Mouse (Mus musculus) mesoderm, embryonic 11.5 days (tissue): ENCODE measurements around the gene Bhlhb9.
"Not testable (repeated sequence)": the region's sequence is repeated elsewhere in the genome, so short reads cannot be mapped to it uniquely, and the experiment has no call there.

Experiments used
- DNase-seq: peaks from one replicate; pipeline ENCODE4 v3.0.0-alpha.2; 2012; ENCODE audit warnings: low read depth, low spot score

Gene Bhlhb9

DNA sequence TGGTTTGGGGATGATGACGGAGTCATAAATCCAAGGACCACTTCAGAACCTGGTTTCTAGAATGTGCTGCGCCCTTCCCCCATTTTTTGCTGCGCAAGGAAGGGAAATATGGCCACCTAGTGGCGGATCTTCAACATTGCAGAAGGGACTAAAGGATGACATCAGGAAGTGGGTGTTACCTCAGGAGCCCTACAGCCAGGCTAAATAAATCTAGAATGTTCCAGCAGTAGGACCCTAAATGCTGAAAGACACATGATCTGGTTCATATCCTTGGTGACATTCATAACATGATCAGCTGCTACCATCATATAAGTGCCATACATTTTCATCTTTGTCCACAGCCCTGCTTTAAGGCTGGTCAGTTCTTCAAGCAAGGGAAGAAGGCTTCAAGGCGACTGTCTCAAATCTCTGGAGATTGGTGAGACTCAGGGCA lies at the start of gene Bhlhb9:
TSS of gene Bhlhb9 (plus strand) at position 383 of the 433 bp plus-strand sequence.
- DNase-seq: peak; percentile 65

DNA sequence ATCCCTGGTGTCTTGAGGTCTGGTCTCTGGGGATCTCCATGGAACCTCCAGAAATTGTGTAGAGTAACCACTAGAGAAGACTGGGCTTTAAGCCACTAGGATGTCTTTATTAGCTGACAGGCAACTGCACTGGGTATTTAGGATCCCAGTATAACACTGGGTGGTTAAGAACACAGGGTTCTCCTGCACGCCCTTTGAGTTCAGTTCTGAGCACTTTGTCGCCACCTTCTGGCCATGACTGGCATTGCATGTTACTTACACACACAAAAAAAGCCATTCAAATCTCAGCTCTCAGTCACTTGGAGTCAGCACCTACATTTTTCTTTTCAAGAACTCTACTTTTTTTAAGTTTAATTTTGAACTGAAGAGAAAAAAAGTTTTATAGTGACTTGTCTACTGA lies 44.6 kb upstream of the Bhlhb9 start:
- peak; percentile 73 for DNase-seq

DNA sequence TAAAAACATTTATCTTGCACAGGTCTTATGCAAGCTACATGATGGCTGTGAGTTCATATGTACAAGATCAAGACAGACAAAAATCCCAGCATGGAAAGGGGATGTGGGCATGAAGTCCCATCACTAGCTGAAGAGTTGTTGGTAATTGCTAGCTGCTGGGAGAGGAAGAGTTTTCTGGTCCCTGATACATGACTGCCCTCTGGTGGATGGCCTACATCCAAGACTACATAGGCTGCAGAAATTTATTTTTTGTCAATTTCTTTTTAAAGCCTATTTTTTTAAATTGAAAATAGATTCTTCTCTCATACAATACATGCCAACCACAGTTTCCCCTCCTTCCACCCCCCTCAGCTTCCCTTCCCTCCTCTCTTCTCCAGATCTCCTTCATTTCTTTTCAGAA lies 35.7 kb upstream of the Bhlhb9 start:
- DNase-seq: peak; percentile 31

DNA sequence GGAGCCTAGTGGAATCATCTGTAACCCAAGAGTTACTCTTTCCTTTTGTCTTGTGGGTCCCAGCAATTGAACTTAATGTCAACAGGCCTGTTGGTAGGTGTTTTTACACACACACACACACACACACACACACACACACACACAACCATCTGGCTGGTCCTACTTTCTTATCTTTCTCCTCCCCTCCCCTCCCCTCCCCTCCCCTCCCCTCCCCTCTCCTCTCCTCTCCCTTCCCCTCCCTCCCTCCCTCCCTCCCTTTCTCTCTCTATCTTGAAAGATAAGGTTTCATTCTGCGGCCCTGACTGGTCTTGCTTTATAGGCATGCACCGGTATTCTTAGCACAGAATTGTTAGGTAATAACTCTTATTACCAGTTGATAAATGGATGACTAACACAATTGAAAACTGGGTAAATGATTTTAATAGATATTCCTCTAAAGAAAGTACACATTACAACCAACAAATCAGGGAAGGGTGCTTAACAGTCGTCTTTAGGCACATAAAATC lies 29.3 kb upstream of the Bhlhb9 start:
- DNase-seq: no peak

DNA sequence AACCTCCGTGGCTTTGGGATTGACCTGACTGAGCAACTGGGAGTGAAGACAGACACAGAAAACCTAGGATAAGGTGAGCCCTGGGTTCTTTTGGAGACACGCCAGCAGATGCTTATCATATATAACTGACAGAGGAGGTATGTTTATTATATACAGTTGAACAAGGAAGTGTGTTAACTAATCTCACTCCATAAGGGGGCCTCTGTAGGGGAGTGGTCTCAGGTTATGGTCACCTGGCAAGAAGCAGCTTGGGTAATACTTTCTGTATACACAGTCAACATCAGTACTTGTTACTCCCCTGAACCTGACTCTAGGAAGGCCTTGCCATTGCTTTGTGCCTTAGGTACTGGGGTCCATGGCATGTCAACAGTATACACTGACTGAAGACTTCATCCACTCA lies 28.8 kb upstream of the Bhlhb9 start:
- DNase-seq: no peak

DNA sequence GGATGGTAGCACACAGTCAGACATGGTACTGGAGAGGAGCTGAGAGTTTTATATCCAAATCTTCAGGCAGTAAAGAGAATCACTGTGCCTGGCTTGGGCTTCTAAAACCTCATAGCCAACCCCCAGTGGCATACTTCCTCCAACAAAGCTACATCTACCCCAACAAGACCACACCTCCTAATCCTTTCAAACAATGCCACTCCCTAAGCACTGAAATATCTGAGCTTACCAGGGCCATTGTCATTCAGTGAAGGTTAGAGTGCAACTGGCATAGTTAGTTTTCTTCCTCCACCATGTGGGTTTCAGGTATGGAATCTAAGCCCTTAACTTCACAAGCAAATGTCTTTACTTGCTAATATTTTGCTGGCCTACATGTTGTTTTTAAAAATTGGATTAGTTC lies 5.9 kb upstream of the Bhlhb9 start:
- no peak for DNase-seq

DNA sequence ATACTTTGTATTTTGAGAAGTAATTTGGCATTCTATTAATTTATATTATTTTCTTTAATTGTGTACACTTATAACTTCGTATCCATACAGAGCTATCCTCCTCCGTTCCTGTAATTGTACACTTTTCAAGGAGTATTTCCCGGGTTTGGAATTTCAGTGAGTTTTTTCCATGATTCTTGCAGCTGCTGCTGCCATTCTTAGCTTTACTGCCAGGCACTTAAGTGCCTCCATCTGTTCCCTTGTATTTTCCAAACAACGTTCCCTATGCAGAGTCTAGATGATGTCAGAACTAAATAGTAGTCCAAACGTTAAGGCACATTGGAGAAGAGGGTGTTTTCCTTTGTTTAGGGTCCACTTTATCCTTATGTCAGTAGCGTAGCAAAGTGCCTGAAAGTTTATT lies 5.1 kb upstream of the Bhlhb9 start:
- no peak for DNase-seq

DNA sequence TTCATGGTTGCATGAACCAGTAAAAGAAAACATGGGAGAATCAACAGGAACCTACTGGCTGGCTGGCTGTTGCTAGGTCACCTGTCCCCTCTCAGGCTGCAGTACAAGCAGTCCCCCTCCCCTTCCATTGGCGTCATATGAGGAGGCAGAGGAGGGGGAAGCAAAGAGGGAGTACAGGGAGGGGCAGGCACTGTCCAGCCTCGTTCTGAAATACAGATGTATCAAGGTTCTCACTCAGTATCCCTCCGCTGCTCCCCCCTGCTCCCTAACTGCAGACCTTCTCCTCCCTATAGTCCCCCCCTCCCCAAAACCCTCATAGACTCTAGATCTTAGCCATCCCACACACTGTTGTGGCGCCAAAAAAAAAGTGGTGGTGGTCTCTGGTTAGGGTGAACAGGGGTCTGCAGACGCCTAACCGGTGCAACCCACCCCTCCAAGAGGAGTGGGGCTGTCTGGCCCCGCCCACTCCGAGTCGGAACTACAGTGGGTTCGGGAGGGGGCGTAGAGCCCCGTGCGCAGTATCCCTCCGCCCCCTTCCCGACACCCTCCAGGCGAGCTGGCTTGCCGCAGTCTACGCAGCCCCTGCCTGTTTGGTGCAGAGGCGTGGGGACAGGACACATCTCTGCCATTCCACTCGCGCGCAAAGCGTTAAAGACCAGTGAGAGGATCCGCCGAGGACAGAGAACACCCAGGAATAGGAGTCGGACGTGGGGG lies 1.6 kb upstream of the Bhlhb9 start:
- DNase-seq: peak; percentile 69

DNA sequence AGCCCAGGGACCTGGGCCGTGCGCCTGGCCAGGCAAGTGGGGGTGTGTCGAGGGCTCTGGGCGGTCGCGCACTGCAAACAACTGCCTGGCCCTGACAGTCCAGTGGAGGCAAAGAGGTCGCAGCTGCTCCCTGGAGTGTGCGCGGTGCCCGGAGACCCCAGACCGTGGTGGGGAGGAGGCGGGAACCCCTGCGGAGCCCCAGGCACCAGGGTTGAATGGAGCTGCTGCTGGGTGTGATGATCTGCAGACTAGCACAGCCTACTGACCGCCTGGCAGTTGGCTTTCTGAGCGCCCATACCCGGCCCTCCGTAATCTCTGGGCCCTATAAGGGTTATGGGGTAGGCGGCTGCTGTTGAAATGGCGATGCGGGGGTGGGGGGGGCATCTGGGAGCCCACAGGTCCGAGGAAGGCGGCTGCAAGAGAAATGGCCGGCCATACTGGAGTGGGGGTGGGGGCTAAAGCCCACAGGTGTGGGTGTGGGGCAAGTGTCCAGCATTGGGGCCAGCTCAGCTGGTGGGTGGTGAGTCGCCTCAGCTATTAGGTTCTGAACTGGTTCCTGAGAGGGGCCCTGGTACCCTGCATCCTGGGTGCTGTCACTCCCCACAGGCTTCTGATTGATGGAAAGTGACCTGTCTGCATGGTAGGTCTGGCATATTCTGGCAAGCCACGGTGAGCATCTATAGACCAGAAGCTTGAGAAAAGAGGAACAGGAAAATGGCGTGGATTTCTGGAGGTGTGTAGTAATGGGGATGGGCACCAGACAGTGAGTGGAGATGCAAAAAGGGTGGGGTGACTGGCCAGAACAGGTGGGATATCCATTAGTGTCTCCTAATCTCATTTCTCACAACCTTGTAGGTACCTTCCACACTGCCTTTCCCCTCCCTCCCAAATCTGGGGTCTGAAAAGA lies 836 bp upstream of the Bhlhb9 start:
- peak; percentile 5 for DNase-seq

DNA sequence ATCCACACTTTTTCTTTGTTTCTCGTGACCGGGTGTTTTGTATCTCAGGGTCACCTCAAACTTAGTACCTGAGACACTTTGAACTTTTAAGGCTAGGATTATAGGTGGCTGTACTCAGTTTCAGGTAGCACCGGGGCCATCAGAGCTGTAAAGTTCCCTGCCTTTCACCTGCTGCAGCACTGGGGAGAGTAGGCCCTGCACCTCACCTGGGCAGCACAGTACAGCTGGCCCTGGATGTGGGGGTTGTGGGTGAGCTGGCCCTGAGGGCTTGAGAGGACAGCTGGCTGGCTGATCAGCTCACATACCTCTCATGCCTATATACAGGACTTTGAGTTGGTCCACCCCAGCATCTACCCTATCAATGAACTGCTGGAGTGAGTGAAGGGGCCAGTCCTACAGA lies 6.8 kb downstream of the Bhlhb9 start:
- no peak for DNase-seq

DNA sequence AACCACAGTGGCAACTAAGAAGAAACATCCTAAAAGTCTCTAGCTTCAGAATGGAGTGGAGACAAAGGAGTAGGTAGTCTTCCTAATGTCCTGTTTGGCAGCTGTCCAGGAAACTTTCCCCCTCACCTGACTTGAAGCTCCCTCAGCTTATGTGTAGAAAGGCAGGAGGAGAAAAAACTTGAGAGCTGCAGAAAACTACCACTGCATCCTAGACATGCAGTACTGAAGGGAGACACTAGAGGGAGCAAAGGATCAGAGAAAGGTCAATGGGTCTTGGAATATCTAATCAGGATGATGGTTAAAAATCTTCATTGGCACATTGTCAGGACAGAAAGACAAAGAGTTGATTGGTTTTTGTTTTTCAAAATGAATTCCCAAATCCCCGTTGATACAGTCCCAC lies 8.4 kb downstream of the Bhlhb9 start:
- DNase-seq: peak; percentile 39

DNA sequence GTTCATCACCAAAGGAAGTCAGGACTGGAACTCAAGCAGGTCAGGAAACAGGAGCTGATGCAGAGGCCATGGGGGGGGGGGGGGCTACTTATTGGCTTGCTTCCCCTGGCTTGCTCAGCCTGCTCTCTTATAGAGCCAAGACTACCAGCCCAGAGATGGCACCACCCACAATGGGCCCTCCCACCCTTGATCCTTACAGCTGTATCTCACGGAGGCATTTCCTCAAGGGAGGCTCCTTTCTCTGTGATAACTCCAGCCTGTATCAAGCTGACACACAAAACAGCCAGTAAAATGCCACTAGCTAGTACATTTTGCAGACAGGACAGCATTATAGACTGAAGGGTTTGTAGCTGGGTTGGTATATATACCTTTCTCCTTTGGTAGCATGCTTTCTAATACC lies 38.5 kb downstream of the Bhlhb9 start:
- not testable (repeated sequence) for DNase-seq

DNA sequence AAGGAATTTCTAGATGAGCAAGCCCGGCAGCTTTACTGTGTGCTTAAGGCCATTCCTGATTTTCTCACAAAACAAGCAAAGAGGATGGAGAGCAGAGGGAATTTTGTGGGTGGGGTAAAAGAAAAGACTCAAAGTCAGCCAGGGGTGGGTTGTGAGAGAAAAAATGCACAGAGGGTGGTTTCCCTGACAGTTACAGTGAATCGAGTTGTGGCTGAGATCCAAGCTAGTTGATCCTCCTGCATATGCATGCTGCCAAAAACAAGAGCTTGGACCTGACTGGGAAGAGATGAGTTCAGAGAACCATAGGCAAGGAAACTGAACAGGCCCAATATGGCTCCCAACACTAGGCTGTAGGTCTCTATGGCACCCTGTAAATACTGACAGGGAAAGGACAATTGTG lies 40.5 kb downstream of the Bhlhb9 start:
- no peak for DNase-seq

DNA sequence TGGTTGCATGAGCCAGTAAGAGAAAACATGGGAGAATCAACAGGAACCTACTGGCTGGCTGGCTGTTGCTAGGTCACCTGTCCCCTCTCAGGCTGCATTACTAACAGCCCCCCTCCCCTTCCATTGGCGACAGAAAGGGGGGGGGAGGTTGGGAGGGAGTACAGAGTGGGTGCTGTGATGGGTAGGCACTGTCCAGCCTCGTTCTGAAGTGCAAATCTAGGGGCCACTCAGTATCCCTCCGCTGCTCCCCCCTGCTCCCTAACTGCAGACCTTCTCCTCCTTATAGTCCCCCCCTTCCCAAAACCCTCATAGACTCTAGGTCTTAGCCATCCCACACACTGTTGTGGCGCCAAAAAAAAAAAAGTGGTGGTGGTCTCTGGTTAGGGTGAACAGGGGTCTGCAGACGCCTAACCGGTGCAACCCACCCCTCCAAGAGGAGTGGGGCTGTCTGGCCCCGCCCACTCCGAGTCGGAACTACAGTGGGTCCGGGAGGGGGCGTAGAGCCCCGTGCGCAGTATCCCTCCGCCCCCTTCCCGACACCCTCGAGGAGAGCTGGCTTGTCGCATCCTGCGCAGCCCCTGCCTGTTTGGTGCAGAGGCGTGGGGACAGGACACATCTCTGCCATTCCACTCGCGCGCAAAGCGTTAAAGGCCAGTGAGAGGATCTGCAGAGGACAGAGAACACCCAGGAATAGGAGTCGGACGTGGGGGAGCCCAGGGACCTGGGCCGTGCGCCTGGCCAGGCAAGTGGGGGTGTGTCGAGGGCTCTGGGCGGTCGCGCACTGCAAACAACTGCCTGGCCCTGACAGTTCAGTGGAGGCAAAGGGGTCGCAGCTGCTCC lies 41.3 kb downstream of the Bhlhb9 start, which contains the start of gene Gprasp2:
TSS of gene Gprasp2 (plus strand) at position 514 of the 840 bp plus-strand sequence.
- DNase-seq: peak; percentile 47

DNA sequence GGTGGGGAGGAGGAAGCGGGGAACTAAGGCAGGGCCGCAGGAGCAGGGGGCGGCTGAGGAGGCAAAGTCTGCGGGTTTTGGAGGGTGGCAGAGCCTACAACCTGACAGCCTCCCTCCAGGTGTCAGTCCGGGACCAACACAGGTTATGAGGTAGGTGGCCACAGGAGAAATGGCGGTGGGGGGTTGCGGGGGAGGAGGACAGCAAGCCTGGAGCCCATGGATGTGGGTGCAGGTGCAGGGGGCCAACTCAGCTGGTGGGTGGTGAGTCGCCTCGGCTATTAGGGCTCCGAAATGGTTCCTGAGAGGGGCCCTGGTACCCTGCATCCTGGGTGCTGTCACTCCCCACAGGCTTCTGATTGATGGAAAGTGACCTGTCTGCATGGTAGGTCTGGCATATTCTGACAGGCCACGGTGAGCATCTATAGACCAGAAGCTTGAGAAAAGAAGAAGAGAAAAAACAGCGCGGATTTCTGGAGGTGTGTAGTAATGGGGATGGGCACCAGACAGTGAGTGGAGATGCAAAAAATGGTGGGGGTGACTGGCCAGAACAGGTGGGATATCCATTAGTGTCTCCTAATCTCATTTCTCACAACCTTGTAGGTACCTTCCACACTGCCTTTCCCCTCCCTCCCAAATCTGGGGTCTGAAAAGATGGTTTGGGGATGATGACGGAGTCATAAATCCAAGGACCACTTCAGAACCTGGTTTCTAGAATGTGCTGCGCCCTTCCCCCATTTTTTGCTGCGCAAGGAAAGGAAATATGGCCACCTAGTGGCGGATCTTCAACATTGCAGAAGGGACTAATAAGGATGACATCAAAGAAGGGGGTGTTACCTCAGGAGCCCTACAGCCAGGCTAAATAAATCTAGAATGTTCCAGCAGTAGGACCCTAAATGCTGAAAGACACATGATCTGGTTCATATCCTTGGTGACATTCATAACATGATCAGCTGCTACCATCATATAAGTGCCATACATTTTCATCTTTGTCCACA lies 42.3 kb downstream of the Bhlhb9 start:
- DNase-seq: peak; percentile 57

DNA sequence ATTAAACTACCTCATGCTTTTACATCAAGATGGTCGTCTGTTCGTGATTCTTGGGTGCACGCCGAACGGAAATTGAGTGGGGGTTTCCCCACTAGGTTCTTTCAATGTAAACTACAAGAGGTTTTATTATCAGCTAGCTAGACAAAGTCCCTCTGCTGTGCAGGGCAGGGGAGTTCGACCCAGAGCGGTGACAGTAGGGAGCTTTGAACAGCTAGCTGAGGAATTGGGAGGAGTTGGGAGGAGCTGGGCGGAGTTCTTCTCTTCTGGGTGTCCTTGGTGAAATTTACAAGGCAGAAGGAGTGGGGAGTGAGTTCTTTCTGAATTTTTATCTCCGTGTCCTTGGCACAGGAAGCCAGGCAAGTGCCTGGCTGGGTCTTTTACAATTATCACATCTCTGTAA lies 69.4 kb downstream of the Bhlhb9 start:
- not testable (repeated sequence) for DNase-seq

DNA sequence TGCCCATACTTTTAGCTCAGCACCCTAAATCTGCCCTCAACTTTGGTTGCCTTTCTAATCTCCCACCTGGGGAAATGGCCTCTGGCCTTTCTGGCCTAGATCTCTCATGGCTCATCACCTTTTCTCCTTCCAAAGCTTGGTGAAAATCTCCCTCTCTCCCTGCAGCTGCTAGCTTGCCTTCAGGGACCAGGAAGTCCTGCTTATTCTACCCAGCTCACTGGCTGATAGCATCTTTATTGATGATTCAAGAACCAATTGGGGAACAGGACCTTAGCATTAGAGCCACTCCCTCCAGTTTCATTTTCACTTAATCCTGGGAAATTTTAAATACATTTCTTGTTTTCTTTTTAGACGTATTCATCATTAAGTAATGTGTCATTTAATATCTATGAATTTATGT lies 79.3 kb downstream of the Bhlhb9 start:
- DNase-seq: no peak

DNA sequence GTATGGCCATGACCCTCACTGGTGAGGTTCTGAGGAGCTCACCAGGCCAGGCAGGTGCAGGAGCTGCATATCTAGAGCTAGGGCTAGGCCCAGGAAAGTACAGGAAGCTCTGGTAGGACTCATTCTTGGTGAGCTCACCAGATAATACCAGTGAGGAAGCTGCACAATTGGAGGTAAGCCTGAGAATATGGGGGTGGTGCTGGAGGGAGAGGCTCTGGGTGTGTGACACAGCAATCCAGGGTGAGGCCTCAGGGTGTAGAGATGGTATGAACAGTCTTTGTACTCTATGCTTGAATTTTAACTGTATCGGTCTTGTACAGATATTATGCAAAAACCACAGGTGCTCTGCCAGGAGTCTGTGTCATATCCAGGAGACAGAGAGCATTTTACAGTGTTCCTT lies 82.2 kb downstream of the Bhlhb9 start:
- DNase-seq: no peak

DNA sequence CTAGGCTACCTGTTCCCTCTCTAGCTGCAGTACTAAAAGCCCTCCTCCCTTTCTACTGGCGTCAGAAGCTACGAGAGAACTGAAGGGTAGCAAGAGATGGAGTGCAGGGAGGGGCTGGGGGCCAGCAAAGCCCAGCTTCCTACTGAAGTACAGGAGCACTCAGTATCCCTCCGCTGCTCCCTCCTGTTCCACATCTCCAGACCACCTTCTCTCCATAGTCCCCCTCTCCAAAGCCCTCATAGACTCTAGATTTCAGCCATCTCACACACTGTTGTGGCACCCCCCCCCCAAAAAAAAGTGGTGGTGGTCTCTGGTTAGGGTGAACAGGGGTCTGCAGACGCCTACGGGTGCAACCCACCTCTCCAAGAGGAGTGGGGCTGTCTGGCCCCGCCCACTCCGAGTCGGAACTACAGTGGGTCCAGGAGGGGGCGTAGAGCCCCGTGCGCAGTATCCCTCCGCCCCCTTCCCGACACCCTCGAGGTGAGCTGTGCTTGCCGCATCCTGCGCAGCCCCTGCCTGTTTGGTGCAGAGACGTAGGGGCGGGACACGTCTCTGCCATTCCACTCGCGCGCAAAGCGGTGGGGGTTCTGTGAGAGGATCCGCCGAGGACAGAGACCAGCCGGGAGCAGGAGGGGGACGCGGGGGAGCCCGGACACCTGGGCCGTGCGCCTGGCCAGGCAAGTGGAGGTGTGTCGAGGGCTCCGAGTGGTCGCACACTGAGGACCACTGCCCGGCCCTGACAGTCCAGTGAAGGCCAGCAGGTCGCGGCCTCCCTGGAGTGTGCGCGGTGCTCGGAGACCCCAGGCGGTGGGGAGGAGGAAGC lies 88.2 kb downstream of the Bhlhb9 start:
- peak; percentile 76 for DNase-seq

DNA sequence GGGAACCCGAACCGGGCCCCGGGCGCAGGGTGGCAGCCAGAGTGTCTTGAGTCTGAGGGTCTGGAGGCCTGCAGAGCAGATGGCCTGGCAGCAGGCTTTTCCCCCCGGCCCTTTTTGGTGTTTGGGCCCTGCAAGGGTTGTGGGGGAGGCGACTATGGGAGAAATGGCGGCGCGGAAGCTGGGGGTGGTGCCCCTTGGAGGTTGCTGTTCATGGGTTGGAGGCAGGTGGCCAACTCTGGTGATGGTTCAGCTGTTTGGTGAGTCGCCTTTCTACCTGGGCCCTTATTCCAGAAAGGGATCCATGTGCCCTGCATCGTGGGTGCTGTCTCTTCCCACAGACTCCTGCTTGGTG lies 88.8 kb downstream of the Bhlhb9 start:
- DNase-seq: peak; percentile 17
